Mouse (Mus musculus): ENCODE measurements around the gene Plppr1. TPM values are rescaled to one million over a fixed set of nuclear protein-coding genes. Genes with fewer than 3 reads are reported as not detected.

The Plppr1 gene
- polyA plus RNA-seq (2014; fragmentation: Illumina TruSeq; extraction: RNeasy Lipid Tissue Mini Kit (QIAGEN cat#74804)): 0.26 TPM

DNA sequence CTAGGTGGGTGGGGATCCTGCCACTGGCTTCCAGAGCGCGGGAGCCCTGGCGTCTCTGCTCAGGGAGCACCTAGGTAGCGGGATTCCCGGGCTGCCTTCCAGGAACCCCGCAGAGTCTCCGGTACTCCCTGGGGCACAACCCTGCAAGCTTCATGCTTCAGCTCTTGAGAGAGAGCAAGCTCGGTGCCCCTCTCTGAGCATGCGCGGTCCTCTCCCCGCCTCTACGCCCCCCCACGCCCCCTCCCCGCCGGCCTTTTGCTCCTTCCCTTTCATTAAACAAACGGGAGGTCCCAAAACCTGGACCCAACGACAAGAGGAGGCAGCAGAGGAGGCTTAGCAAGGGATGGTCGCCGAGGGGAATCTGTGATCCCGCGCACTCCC, at the start of gene Plppr1:
TSS of gene Plppr1 (plus strand) at position 253 of the 381 bp plus-strand sequence.

